Mouse (Mus musculus): ENCODE measurements around the gene Pum3. TPM values are rescaled to one million over a fixed set of nuclear protein-coding genes. Genes with fewer than 3 reads are reported as not detected.
"Not testable (repeated sequence)": the region's sequence is repeated elsewhere in the genome, so short reads cannot be mapped to it uniquely, and the experiment has no call there.

Pum3 gene
- total and polyA plus RNA-seq, 3 experiments = 54.4 to 210 (median 83.3) TPM

DNA sequence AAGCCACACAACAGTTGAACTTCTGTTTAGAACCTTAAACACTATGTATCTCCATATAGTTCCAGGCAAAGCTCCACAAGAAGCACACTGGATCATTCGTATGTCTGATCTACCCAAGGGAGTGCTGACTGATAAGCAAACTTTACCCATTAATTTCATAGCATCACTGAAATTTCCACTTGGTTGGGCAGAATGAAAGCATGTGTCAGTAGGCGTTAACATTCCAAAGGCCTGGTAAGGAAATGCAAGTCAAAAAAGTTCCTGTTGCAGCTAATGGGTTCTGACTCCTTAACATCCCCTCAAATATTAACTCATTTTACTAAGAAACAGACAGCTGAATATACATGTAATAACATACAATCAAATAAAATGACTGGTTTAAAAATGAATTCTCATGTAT lies 37.2 kb downstream of the Pum3 start:
- Histone ChIP-seq H3K27me3 (replicated peaks) (no peaks in the 10 kb centered on the region), H3K27ac (ENCODE audit: insufficient read depth, low read depth) (no peak overlapping the region), H3K4me2 (ENCODE audit: insufficient read depth, low read depth, poor library complexity, severe bottlenecking) (no peak overlapping the region), H3K9ac (ENCODE audit: insufficient read depth, low read depth) (no peak overlapping the region), H3K79me2 (replicated peaks; ENCODE audit: control insufficient read depth, extremely low read depth, insufficient read depth, poor library complexity, severe bottlenecking) (no peaks in the 10 kb centered on the region), H3K4me1 (ENCODE audit: control insufficient read depth in 1 of 2, insufficient read depth in 2 of 2) (no peaks in the 10 kb centered on the region), H3K9me3 (replicated peaks; ENCODE audit: low read length) (no peaks in the 10 kb centered on the region), H3K36me3 (replicated peaks in 1 of 2; ENCODE audit: control insufficient read depth in 1 of 2, insufficient read depth in 1 of 2, low read length in 1 of 2) (peaks cover 76 to 95% of the 10 kb centered on the region in 2 experiments), H3K4me3 (replicated peaks in 1 of 3; ENCODE audit: low read depth in 2 of 3, low read length in 2 of 3, poor library complexity in 1 of 3) (no peak overlapping the region)
- in situ Hi-C loops (cut with MboI; ENCODE audit: low pct_ligation_motif_present, low pct_unique_long_range_greater_than_20kb, low sequenced_read_pairs) = no loop called here
- DNase-seq (ENCODE audit: extremely low read depth) = no peak
- dilution Hi-C loops (cut with MboI; ENCODE audit: extremely low pct_ligation_motif_present, extremely low pct_unique_long_range_greater_than_20kb, low sequenced_read_pairs) = no loop called here
- TF ChIP-seq JUND (conservative IDR thresholded peaks at IDR 0.05; ENCODE audit: low read depth, low read length) (no peak), MYC (IDR thresholded peaks at IDR 0.05; ENCODE audit: low read depth, low read length) (no peak), ETS1 (conservative IDR thresholded peaks at IDR 0.05; ENCODE audit: low read depth, low read length) (no peak), ZMIZ1 (IDR thresholded peaks at IDR 0.05; ENCODE audit: low read depth, low read length) (no peak), MEF2A (IDR thresholded peaks at IDR 0.05; ENCODE audit: borderline replicate concordance, low read depth, low read length) (no peak)

DNA sequence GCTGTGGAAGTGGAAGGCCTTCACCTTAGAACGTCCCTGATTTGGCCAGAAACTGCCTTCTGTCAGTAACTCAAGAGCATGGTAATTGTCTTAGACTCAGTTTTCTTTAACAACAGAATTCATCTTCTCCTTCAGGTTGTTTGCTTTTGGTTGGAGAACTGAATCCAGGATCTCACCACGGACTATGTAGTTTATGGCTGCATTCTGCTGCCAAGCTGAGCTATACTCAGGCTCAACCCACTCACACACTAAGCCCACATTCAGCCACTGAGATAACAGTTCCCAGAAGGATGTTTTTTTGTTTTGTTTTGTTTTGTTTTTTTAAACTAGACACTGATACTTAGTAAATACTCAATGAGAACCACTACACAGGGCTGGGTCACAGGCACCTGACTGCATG lies 38.3 kb downstream of the Pum3 start:
- no peak overlapping the region for H3K27ac ChIP-seq (ENCODE audit: insufficient read depth, low read depth)
- peaks cover 77 to 95% of the 10 kb centered on the region in 2 experiments for H3K36me3 ChIP-seq (replicated peaks in 1 of 2; ENCODE audit: control insufficient read depth in 1 of 2, insufficient read depth in 1 of 2, low read length in 1 of 2)
- no peak for DNase-seq (ENCODE audit: extremely low read depth)
- TF ChIP-seq JUN (IDR thresholded peaks at IDR 0.05; ENCODE audit: insufficient read depth, low read depth, low read length) = no peak
- TF ChIP-seq NRF1 (IDR thresholded peaks at IDR 0.05; ENCODE audit: low read depth, low read length) = no peak
- no peak for TF ChIP-seq TBP (conservative IDR thresholded peaks at IDR 0.05; ENCODE audit: low read depth, low read length)
- TF ChIP-seq MYC (IDR thresholded peaks at IDR 0.05; ENCODE audit: low read depth, low read length) = no peak
- TF ChIP-seq MEF2A (IDR thresholded peaks at IDR 0.05; ENCODE audit: borderline replicate concordance, low read depth, low read length) = no peak
- TF ChIP-seq RCOR1 (conservative IDR thresholded peaks at IDR 0.05; ENCODE audit: low read depth, low read length) = no peak
- no peak for TF ChIP-seq NELFE (IDR thresholded peaks at IDR 0.05; ENCODE audit: low read depth, low read length)
- no peak for TF ChIP-seq ZKSCAN1 (IDR thresholded peaks at IDR 0.05; ENCODE audit: borderline replicate concordance, low read depth, low read length)
- TF ChIP-seq PAX5 (IDR thresholded peaks at IDR 0.05; ENCODE audit: low read length) = no peak
- TF ChIP-seq ELF1 (IDR thresholded peaks at IDR 0.05; ENCODE audit: low read depth, low read length) = no peak
- TF ChIP-seq MAFK (IDR thresholded peaks at IDR 0.05; ENCODE audit: insufficient replicate concordance, low read length) = no peak
- no peak for TF ChIP-seq RAD21 (IDR thresholded peaks at IDR 0.05; ENCODE audit: low read depth, low read length)
- no peak for TF ChIP-seq MAZ (IDR thresholded peaks at IDR 0.05; ENCODE audit: low read depth, low read length)
- H3K4me1 ChIP-seq (ENCODE audit: control insufficient read depth in 1 of 2, insufficient read depth in 2 of 2) = no peaks in the 10 kb centered on the region
- in situ Hi-C loops (cut with MboI; ENCODE audit: low pct_ligation_motif_present, low pct_unique_long_range_greater_than_20kb, low sequenced_read_pairs) = no loop called here
- no peaks in the 10 kb centered on the region for H3K27me3 ChIP-seq (replicated peaks)
- no peak overlapping the region for H3K9ac ChIP-seq (ENCODE audit: insufficient read depth, low read depth)
- dilution Hi-C loops (cut with MboI; ENCODE audit: extremely low pct_ligation_motif_present, extremely low pct_unique_long_range_greater_than_20kb, low sequenced_read_pairs) = no loop called here
- H3K9me3 ChIP-seq (replicated peaks; ENCODE audit: low read length) = no peaks in the 10 kb centered on the region
- H3K4me3 ChIP-seq (replicated peaks in 1 of 3; ENCODE audit: low read depth in 2 of 3, low read length in 2 of 3, poor library complexity in 1 of 3) = no peak overlapping the region
- no peak overlapping the region for H3K4me2 ChIP-seq (ENCODE audit: insufficient read depth, low read depth, poor library complexity, severe bottlenecking)
- no peaks in the 10 kb centered on the region for H3K79me2 ChIP-seq (replicated peaks; ENCODE audit: control insufficient read depth, extremely low read depth, insufficient read depth, poor library complexity, severe bottlenecking)

DNA sequence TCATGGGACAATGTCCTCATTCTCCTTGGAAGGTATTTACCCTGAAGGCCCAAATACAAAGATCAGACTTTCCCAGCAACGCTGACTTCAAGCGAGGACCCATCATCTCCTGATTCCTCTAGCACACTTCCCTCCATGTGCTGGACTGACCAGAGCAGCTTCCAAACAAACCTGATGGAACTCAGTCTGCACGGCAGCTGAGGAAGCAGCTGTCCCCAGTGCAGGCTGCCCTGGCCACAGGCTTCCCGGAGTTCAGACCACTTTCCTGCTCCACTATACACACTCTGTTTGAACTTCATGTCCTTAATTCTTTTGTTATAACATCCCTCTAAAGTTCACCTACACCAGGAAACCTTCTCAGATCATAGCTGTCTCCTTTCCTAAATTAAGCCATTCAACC lies 40.1 kb downstream of the Pum3 start:
- H3K4me3 ChIP-seq (replicated peaks in 1 of 3; ENCODE audit: low read depth in 2 of 3, low read length in 2 of 3, poor library complexity in 1 of 3); dilution Hi-C loops (cut with MboI; ENCODE audit: extremely low pct_ligation_motif_present, extremely low pct_unique_long_range_greater_than_20kb, low sequenced_read_pairs); in situ Hi-C loops (cut with MboI; ENCODE audit: low pct_ligation_motif_present, low pct_unique_long_range_greater_than_20kb, low sequenced_read_pairs); H3K9ac ChIP-seq (ENCODE audit: insufficient read depth, low read depth); H3K27me3 ChIP-seq (replicated peaks); H3K27ac ChIP-seq (ENCODE audit: insufficient read depth, low read depth); DNase-seq (ENCODE audit: extremely low read depth); H3K4me2 ChIP-seq (ENCODE audit: insufficient read depth, low read depth, poor library complexity, severe bottlenecking); H3K79me2 ChIP-seq (replicated peaks; ENCODE audit: control insufficient read depth, extremely low read depth, insufficient read depth, poor library complexity, severe bottlenecking); H3K9me3 ChIP-seq (replicated peaks; ENCODE audit: low read length); H3K4me1 ChIP-seq (ENCODE audit: control insufficient read depth in 1 of 2, insufficient read depth in 2 of 2): not testable (repeated sequence)
- peaks cover 67 to 95% of the 10 kb centered on the region in 2 experiments for H3K36me3 ChIP-seq (replicated peaks in 1 of 2; ENCODE audit: control insufficient read depth in 1 of 2, insufficient read depth in 1 of 2, low read length in 1 of 2)

Measured in CH12.LX (cell line).